11 mouse cellular contexts compared by ENCODE assay signal in genomic region chr9:66181126-66181825, GRCm38 (mm10). TPM values are rescaled to one million over a fixed set of nuclear protein-coding genes. Genes with fewer than 3 reads are reported as not detected.
DNase-seq lines count a peak whose midpoint lies in the region; ATAC-seq lines count a peak whose summit lies in the region.
"Had no signal": no experiment of that assay in that cellular context is flagged by ENCODE, and none has a peak within 500 bp of the region (broad histone marks: within the 10 kb centered on the region; RNA-seq: fewer than 3 reads in every experiment).

No protein-coding gene starts in this region.

- no peaks in the 10 kb centered on the region for H3K9me3 ChIP-seq in heart, embryonic 11.5 days (replicated peaks; ENCODE audit: control insufficient read depth, low read length)
- no peaks in the 10 kb centered on the region for H3K9me3 ChIP-seq in limb, embryonic 11.5 days (ENCODE audit: control insufficient read depth, low read length)
- H3K9me3 ChIP-seq: neural tube, embryonic 13.5 days had no signal

- peak; percentile 71; the same call in 1 of the 2 replicates for ATAC-seq in heart, embryonic 11.5 days (replicated peaks; ENCODE audit: insufficient number of reproducible peaks, low FRiP score, low TSS enrichment)
- ATAC-seq in limb, embryonic 11.5 days (ENCODE audit: insufficient number of reproducible peaks, low FRiP score, low TSS enrichment, low read depth): 0 out of 2 replicates have a peak, but pooled peaks have one; percentile 65

- WGBS in heart, embryonic 11.5 days (ENCODE audit: insufficient replicate concordance): 46% methylated on average over 4 of the region's 4 CpGs
- WGBS in limb, embryonic 11.5 days: 78% methylated on average over 4 of the region's 4 CpGs

- no peak overlapping the region for H3K4me3 ChIP-seq in heart, embryonic 11.5 days (ENCODE audit: low read depth, low read length)
- H3K4me3 ChIP-seq in limb, embryonic 11.5 days (ENCODE audit: low read depth, low read length): no peak overlapping the region
- H3K4me3 ChIP-seq: layer of hippocampus, adult 2 months; neural tube, embryonic 13.5 days had no signal

- 0 out of 2 replicates have a peak overlapping the region, but pooled peaks have one; percentile 39 for H3K9ac ChIP-seq in heart, embryonic 11.5 days (ENCODE audit: low read depth, low read length)
- no peak overlapping the region for H3K9ac ChIP-seq in limb, embryonic 11.5 days (ENCODE audit: low read length)
- H3K9ac ChIP-seq: neural tube, embryonic 13.5 days had no signal

- peak overlapping the region; percentile 37 for H3K4me2 ChIP-seq in heart, embryonic 11.5 days
- no peak overlapping the region for H3K4me2 ChIP-seq in limb, embryonic 11.5 days (ENCODE audit: low read depth, severe bottlenecking)
- H3K4me2 ChIP-seq: neural tube, embryonic 13.5 days had no signal

- no peaks in the 10 kb centered on the region for H3K27me3 ChIP-seq in heart, embryonic 11.5 days (ENCODE audit: control insufficient read depth, insufficient read depth, low read length)
- H3K27me3 ChIP-seq in limb, embryonic 11.5 days (ENCODE audit: control insufficient read depth, insufficient read depth, low read length): no peaks in the 10 kb centered on the region
- H3K27me3 ChIP-seq: neural tube, embryonic 13.5 days had no signal

- no peak for DNase-seq in heart, postnatal 25 days (ENCODE audit: low spot score)
- DNase-seq in WW6 (ENCODE audit: low read depth, low spot score): peak; percentile 54
- peak; percentile 42 for DNase-seq in limb, embryonic 11.5 days (ENCODE audit: low spot score)
- DNase-seq in lung, postnatal 4 days: peak; percentile 60 to 75
- no peak for DNase-seq in cerebellum, postnatal 14 days
- DNase-seq in frontal cortex, postnatal 14 days (ENCODE audit: low spot score in 2 of 2): no peak
- no peak for DNase-seq in neural tube, embryonic 10.5 days (ENCODE audit: extremely low spot score, low spot score)
- DNase-seq: thymus, postnatal 4 days had no signal

- no peaks in the 10 kb centered on the region for H3K36me3 ChIP-seq in heart, embryonic 11.5 days (ENCODE audit: control insufficient read depth, insufficient read depth, low read length)
- H3K36me3 ChIP-seq in limb, embryonic 11.5 days (ENCODE audit: control insufficient read depth, insufficient read depth, low read length): no peaks in the 10 kb centered on the region
- H3K36me3 ChIP-seq: neural tube, embryonic 13.5 days had no signal

- peaks cover 31% of the 10 kb centered on the region for H3K4me1 ChIP-seq in heart, embryonic 11.5 days (ENCODE audit: control insufficient read depth, insufficient read depth, low read length)
- peaks cover 4% of the 10 kb centered on the region; the same call in 1 of the 2 replicates for H3K4me1 ChIP-seq in limb, embryonic 11.5 days (ENCODE audit: control insufficient read depth, insufficient read depth, low read length)

- intact Hi-C loops in heart, postnatal 25 days (cut with DNase I): no loop called here

- peak overlapping the region; percentile 88 for H3K27ac ChIP-seq in heart, embryonic 11.5 days (ENCODE audit: low read depth, low read length)
- H3K27ac ChIP-seq in limb, embryonic 11.5 days (replicated peaks; ENCODE audit: low read depth, low read length): no peak overlapping the region
- H3K27ac ChIP-seq: layer of hippocampus, adult 2 months; neural tube, embryonic 13.5 days had no signal

RNA-seq across cellular contexts. Expression of gene Dapk2, which starts 23.3 kb away (rescaled TPM):
- 9.8 and 11.2 TPM in 2 replicates for polyA plus RNA-seq in heart, embryonic 11.5 days (2014; fragmentation: Nextera tagmentation; extraction: Ambion mirVana)
- total RNA-seq in heart, postnatal 25 days (2021): 1 to 10 TPM; 5.3 TPM
- polyA plus RNA-seq in limb, embryonic 11.5 days (2014; fragmentation: Nextera tagmentation; extraction: Ambion mirVana): 4.0 and 4.3 TPM in 2 replicates

RNA-seq across cellular contexts. Expression of gene Ciao2a, which starts 54.9 kb away (rescaled TPM):
- 178 and 181 TPM in 2 replicates for polyA plus RNA-seq in heart, embryonic 11.5 days (2014; fragmentation: Nextera tagmentation; extraction: Ambion mirVana)
- 10 to 100 TPM; 62.4 to 64.9 TPM for total RNA-seq in heart, postnatal 25 days (2021)
- 177 and 178 TPM in 2 replicates for polyA plus RNA-seq in limb, embryonic 11.5 days (2014; fragmentation: Nextera tagmentation; extraction: Ambion mirVana)

RNA-seq across cellular contexts. Expression of gene Snx1, which starts 54.9 kb away (rescaled TPM):
- polyA plus RNA-seq in heart, embryonic 11.5 days (2014; fragmentation: Nextera tagmentation; extraction: Ambion mirVana): 71.7 and 73.5 TPM in 2 replicates
- 10 to 100 TPM; 27.6 to 30.4 TPM for total RNA-seq in heart, postnatal 25 days (2021)
- polyA plus RNA-seq in limb, embryonic 11.5 days (2014; fragmentation: Nextera tagmentation; extraction: Ambion mirVana): 123 and 127 TPM in 2 replicates

Comparison
In these comparisons a context has a peak if more than half of its experiments do, and no peak if none do; other contexts are left out.
1. DNase-seq: peak in WW6 (single experiment), limb, embryonic 11.5 days (single experiment) and lung, postnatal 4 days (2 of 2); none in heart, postnatal 25 days (single experiment), cerebellum, postnatal 14 days (0 of 2), frontal cortex, postnatal 14 days (0 of 2) and neural tube, embryonic 10.5 days (single experiment).